Mouse (Mus musculus): ENCODE measurements at regions not wholly inside any gene's neighbourhood (a gene's known extent, or its start where the extent isn't known, plus 50 kb on each side); places are given as distances from the start of the nearest gene placed in this dataset.

DNA sequence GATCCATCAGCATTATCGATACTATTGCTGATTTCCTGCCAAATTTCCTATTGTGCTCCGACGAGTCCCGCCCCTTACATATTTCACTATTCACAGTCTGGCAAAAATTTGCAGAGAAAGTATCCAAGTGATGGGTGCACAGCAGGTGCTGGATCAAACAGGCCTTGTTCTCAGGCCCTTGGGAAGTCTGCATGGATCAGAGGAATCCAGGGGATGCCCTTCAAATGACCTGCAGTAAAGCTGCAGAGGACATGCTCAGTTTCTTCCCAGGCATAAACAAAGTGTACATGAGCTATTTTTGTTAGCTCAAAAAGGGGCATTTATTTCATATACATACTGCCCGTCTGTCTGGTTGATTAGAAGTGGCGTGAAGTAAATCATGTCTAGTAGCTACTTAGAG is 194.2 kb upstream of the Zic1 start:
- no peak for DNase-seq

DNA sequence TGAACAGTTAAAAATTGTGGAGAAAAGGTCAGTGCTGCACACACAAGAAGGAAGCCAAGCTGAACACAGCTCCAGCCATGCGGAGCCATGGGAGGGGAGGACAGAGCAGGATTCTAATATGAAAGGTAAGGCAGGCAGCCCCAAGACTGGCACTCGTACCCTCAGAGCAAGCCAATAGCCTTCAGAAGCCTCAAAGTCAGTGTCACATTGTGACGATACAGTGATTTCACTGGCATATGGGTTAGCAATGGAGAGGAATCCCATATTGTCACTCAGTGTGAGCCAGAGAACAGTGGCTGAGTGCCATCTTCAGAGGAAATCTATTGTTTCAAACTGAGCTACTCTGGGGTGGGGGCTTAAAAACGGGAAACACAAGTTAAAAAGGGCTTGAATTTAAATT is 181.4 kb upstream of the Zic1 start:
- DNase-seq: no peak

DNA sequence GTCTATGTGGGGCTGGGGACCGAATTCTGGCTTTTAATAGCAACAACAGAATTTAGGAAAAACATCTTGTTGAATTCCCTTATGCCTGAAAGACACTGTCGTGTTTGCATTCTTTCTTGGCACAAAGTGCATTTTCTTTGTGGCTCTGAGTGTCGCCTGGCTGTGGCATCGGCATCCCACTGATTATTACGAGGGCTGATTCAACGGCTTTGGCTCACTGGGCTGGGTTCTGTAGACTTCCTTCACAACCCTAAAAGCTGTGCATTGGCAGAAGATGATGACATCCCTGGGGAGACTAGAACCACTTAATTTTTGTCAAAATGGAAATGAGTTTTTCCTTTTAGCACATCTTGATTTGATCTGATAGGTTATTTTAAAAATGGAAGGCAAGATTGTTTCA is 179.8 kb upstream of the Zic1 start:
- no peak for DNase-seq

DNA sequence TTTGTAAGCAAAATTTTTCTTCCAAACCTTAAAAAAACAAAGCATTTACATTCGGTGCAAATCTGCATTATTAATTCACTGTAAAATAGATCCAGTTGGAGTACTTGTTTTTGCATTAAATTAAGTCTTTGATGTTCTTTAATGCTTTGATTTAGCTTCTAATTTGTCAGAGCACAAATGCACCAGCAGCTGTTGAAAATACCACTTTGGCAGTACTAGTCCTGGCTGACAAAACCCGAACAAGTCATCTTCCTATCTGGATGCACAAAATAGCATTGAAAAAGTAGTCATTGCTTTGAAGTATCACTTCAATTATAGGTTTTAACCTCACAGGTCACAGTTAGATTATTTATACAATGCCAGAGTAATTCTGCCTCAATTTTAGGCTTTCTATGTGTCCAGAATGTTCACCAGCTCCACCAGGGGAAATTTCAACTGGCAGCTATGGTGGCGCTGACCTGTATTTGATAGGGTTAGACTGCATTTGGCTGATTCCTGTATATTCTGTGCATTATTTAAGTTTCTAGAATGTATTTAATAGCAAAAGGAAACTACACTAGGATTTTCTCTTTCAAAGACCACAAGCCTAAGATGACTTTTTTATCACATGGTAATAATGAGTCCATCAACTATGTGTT is 163.3 kb upstream of the Zic1 start:
- no peak for DNase-seq

DNA sequence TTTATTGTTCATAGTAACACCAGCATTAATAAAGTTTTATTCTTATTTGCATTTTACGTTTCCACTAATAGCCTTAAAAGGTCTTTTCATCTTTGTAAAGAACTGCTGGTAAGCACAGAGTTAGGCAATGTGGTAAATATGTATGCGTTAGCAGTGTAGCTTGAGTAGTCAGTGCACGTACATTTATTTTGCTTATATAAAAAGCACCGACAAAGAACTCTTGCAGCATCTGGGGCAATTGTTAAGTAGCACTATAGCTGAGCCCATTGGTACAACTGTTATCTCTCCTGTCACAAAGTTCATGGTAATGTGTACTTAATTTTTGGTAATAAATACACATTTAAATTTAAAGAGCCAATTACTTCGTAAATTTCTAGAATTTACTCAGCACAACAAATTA is 162.8 kb upstream of the Zic1 start:
- no peak for DNase-seq

DNA sequence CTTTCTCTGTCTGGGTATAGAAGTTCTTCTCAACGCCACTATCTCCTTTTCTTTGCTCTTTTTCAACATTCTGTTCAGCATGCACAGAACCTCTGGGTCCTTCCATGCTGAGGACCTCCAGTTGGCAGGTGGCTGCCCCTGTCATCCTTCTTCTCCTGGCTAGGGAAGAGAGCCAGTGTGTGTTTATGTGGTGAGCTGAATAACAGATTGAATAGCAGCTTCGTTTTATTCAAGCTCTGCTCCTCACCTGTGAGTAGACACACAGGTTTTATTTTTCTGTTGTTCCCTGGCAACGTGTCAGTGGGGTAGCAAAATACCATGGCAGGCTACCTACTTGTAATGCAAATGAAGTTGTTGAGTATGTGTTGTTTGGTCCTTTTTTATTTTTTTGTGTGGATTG is 154.9 kb upstream of the Zic1 start:
- no peak for DNase-seq

DNA sequence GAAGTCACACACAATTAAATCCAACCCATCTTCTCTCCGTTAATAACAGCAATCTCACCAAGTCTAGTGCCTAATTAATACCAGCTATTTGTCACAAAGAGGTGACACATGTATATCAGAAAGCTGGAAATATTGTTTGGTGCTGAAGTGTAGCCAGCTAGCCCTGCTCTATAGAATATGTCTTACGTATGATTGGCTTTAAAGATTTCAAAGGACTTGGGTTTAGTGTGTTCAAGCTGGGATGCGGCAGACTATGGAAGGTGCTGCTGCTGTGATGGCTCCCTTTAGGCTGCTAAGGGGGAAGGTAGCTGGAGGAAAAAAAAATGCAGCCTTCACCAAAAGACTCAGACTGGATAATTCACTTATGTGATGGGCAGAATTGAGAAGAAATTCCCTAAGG is 144.1 kb upstream of the Zic1 start:
- no peak for DNase-seq

DNA sequence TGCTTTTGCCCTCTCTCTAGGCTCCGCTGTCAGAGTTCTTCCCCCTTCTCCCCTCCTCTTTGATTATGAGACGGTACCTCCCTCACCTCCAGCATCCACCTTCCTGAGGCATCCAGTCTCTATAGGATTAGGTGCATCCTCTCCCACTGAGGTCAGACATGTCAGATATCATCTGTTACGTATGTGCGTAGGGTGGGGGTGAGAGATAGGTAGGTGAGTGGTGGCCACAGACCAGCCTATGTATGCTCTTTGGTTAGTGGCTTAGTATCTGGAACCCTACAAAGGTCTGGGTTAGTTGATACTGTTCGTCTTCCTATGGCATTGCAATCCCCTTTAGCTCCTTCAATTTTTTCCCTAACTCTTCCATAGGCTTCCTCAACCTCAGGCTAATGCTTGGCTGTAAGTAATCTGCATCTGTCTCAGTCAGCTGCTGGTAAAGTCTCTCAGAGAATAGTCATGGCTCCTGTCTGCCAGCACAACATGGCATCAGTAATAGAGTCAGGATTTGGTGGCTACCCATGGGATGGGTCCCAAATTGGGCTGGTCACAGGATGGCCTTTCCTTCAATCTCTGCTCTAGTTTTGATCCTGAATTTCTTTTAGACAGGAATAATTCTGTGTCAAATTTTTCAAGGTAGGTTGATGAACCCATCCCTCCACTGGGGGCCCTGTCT is 138.2 kb upstream of the Zic1 start:
- DNase-seq: no peak

DNA sequence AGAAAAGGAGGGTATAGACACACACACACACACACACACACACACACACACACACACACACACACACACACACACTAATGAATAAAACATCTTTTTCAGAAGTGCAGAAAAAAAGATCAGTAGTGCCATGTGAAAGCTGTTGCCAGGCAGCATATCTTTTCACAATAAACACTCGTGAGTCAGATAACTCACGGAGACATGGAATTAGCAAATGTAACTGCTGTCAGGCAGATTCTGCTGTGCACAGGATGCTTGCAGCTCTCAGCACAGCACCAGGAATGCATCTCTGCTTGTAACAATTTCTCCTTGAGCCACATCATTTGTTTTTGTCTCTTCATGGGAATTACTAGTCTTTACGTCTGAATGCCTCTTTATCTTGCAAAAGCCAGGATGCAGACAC is 111.0 kb upstream of the Zic1 start:
- peak; percentile 5 for DNase-seq

DNA sequence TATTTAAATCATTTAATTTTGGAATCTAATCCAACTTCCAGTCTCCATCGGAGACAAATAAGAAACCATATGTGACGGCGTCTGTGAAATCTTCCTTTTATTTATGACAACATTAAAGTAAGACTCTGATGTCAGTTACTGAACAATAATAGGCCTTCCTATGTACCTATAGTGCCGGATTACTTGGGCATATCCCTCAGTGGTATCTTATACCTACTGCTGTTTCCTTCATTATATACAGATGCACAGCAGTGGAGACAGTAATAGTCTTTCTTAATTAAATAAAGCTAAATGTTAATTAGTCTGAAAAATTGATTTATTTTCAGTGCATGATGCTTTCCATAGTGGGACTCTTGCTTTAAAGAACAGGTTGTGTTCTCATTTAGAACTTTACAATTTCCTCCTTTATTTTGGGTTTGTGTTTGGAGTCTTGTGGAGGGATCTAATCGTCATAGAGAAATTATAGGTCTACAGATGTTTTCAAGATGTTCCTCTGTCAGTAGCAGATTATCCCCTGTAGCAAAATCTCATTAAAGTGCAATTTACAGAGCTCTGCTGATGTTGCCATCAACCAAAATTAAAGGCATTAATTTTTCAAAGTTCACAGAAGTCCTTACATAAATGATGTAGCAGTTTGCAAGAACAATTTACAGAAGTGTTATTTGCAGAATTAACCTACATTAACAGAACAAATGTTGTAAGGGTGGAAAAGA is 97.3 kb upstream of the Zic1 start:
- DNase-seq: no peak

DNA sequence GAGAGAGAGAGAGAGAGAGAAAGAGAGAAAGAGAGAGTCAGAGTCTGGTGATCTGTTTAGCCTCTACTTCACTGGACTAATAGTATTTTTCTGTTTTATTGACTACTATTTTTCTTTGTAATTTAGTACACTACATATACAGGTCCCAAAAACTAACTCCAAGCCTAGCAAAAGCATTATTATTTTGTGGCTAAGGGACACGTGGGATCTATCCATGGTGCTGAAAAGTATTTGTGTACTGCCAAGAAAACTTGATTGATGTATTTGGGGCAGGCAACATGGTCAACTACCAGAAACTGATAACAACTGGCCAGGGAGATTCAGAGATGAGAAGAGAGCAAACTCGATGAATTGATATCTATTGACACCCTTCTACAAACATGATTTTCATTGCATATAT is 94.3 kb upstream of the Zic1 start:
- DNase-seq: peak; percentile 40

DNA sequence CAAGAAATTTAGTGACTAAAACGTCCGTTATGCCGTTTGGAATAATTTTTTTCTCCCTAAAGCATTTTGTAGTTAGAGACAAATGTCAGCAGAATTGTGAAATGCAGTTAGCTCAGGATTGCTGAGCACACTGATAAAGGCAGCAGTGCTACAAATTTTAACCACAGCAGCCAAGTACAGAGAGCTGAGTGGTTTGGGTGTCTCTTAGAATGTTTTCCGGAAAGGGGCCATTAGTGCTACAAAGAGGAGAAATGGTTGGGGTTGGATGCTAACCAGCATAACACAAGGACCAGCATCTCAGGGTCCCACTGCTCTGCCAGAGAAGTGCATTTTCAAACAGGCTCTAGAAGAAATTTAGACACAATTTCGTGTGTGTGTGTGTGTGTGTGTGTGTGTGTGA is 91.2 kb upstream of the Zic1 start:
- DNase-seq: no peak

DNA sequence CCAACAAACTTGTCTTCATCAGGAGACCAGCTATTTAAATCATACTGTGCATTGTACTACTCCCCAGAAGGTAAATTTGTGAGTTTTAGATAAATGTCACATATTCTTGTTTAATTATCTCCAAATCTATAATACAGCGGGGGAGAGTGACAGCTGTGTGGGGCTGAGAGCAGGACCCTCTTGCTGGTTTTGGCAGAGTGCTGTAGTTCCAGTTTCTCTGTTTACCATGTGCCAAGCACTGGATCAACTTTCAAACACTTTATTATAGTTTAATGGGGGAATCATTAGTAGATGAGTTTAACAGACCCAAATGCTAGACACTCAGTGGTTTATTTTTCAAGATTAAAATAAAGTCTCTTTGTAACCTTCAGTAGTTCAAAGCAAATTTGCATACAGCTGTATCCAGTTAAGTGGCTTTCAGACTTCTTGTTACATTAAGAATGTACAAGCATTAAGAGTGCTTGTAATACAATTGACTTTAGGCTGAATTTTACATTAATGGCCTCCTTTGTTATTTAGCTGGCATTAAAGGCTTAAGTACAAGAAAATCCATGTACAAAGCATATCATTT is 90.7 kb upstream of the Zic1 start:
- DNase-seq: no peak

DNA sequence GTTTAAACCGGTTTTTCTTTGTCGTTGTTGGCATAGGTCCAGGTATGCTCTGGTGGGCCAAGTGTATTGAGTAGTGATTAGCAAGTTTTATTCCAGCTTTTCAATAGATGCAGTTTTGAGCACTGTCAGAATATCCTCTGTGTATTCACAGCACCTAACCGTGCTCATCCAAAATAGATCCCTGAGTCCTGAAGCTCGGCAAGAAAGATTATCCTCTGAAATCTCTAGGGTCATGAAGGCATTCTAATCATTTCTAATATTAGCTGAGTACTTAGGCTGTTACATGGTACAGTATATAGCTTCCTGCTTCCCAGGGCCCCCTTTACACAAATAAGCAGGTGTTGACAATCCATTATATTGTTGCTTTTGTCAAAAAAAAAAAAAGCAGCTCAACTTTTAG is 73.5 kb upstream of the Zic1 start:
- no peak for DNase-seq
